Mouse (Mus musculus): ENCODE data around the gene Gm29289. TPM values are rescaled to one million over a fixed set of nuclear protein-coding genes. Genes with fewer than 3 reads are reported as not detected.

Gene Gm29289
- polyA plus RNA-seq (2012; rRNA removed; ENCODE audit: low replicate concordance): not detected in 2 replicates

GRCm38 (mm10) chrY:2932282-2932681 is at the start of gene Gm29289:
TSS of gene Gm29289 (plus strand) at chrY:2932582.

GRCm38 (mm10) chrY:2900689-2901088 is 31.7 kb upstream of the Gm29289 start, which contains the start of gene Gm10352:
TSS of gene Gm10352 (plus strand) at chrY:2900989.

Other genes starting within 250 kb of the Gm29289 start
- not detected in 2 replicates for gene H2al2b, start 211.9 kb upstream of the Gm29289 start, polyA plus RNA-seq (2012; rRNA removed; ENCODE audit: low replicate concordance)
- gene Gm4064, start 136.4 kb upstream of the Gm29289 start, polyA plus RNA-seq (2012; rRNA removed; ENCODE audit: low replicate concordance): not detected in 2 replicates
- gene Rbmy, start 101.9 kb upstream of the Gm29289 start, polyA plus RNA-seq (2012; rRNA removed; ENCODE audit: low replicate concordance): not detected in 2 replicates
- not detected in 2 replicates for gene Gm10256, start 101.9 kb upstream of the Gm29289 start, polyA plus RNA-seq (2012; rRNA removed; ENCODE audit: low replicate concordance)
- gene Gm10352, start 31.6 kb upstream of the Gm29289 start, polyA plus RNA-seq (2012; rRNA removed; ENCODE audit: low replicate concordance): not detected in 2 replicates

Data from subcutaneous adipose tissue, adult 2 months (tissue).